Mouse (Mus musculus) hindbrain, embryonic 10.5 days (tissue): ENCODE data around the gene Plxnc1. TPM values are rescaled to one million over a fixed set of nuclear protein-coding genes. Genes with fewer than 3 reads are reported as not detected.
A peak's percentile ranks its signal among the peaks of the same experiment; 100 is the strongest.

Experiments used
- DNase-seq: peaks from one replicate; pipeline ENCODE4 v3.0.0-alpha.2; 2017; ENCODE audit warnings: low spot score
- H3K27ac ChIP-seq: fragments of 300-500 bp; sonication (generic); 2 replicates; pipeline ENCODE4 v1.5.1; 2016; ENCODE audit warnings: mild to moderate bottlenecking, moderate library complexity
- H3K27me3 ChIP-seq: fragments of 300-500 bp; sonication (generic); 2 replicates; pipeline ENCODE4 v1.6.1; 2016; ENCODE audit warnings: mild to moderate bottlenecking; ENCODE audit not compliant: poor library complexity, insufficient read depth, severe bottlenecking
- H3K36me3 ChIP-seq: fragments of 300-500 bp; sonication (generic); 2 replicates; pipeline ENCODE4 v1.6.1; 2016; ENCODE audit warnings: mild to moderate bottlenecking, moderate library complexity
- H3K4me1 ChIP-seq: fragments of 300-500 bp; sonication (generic); replicated peaks from 2 replicates; pipeline ENCODE4 v1.6.1; 2016; ENCODE audit warnings: mild to moderate bottlenecking
- H3K4me3 ChIP-seq: fragments of 300-500 bp; sonication (generic); 2 replicates; pipeline ENCODE4 v1.5.1; 2016; ENCODE audit warnings: mild to moderate bottlenecking, moderate library complexity
- H3K9me3 ChIP-seq: fragments of 300-500 bp; sonication (generic); 2 replicates; pipeline ENCODE4 v1.6.1; 2016; ENCODE audit warnings: mild to moderate bottlenecking, moderate library complexity
- WGBS: fragments of 180-500 bp; shearing (Covaris S2); methylation state at CpG from one replicate; pipeline ENCODE4 v1.1.7; 2016; 5-methylcytosine and 5-hydroxymethylcytosine counted together
- polyA plus RNA-seq: library from polyadenylated mRNA; unstranded; fragments of >200 nt; fragmentation: Nextera tagmentation; extraction: Ambion mirVana; gene quantifications from 2 replicates; pipeline ENCODE4 v1.2.1, GENCODE M21; 2016

The Plxnc1 gene
- polyA plus RNA-seq, result 1.5 TPM in 2 replicates

- peaks cover 62% of the 10 kb centered on the region for H3K4me1 ChIP-seq
- H3K27ac ChIP-seq, result peak within 1 kb of the TSS; percentile 94
- H3K27me3 ChIP-seq, result peaks cover 73% of the 10 kb centered on the region
- H3K4me3 ChIP-seq, result peak within 1 kb of the TSS; percentile 84
- no peaks in the 10 kb centered on the region for H3K9me3 ChIP-seq
- peak; percentile 77 for DNase-seq
- 0% methylated on average over 30 of the region's 57 CpGs for WGBS
- H3K36me3 ChIP-seq, result no peaks in the 10 kb centered on the region
These were observed at the start of gene Plxnc1 for GRCm38 (mm10) chr10:94944691-94945205. Plxnc1 (minus strand) TSS chr10:94944835.

- Histone ChIP-seq H3K36me3 (no peaks in the 10 kb centered on the region), H3K27ac (no peak overlapping the region), H3K4me3 (no peak overlapping the region; the same call in 1 of the 2 replicates), H3K9me3 (no peaks in the 10 kb centered on the region), H3K4me1 (peaks cover 30% of the 10 kb centered on the region), H3K27me3 (peaks cover 41% of the 10 kb centered on the region)
- 13% methylated on average over 9 of the region's 9 CpGs for WGBS
- DNase-seq, result peak; percentile 79
These were observed 47.5 kb upstream of the Plxnc1 start for GRCm38 (mm10) chr10:94992127-94992526.

GRCm38 (mm10) chr10:94991564-94992097 is 47.0 kb upstream of the Plxnc1 start:
- peak; percentile 68 for DNase-seq
- WGBS, result 21% methylated on average over 17 of the region's 17 CpGs
- Histone ChIP-seq H3K4me3 (peak overlapping the region; percentile 35), H3K27ac (peak overlapping the region; percentile 47), H3K27me3 (peaks cover 41% of the 10 kb centered on the region), H3K36me3 (no peaks in the 10 kb centered on the region), H3K9me3 (no peaks in the 10 kb centered on the region), H3K4me1 (peaks cover 30% of the 10 kb centered on the region)

- 21% methylated on average over 17 of the region's 17 CpGs for WGBS
- Histone ChIP-seq H3K4me1 (peaks cover 30% of the 10 kb centered on the region), H3K27me3 (peaks cover 41% of the 10 kb centered on the region), H3K4me3 (peak overlapping the region; percentile 35), H3K9me3 (no peaks in the 10 kb centered on the region), H3K27ac (peak overlapping the region; percentile 64), H3K36me3 (no peaks in the 10 kb centered on the region)
- DNase-seq, result peak; percentile 37
These were observed 46.3 kb upstream of the Plxnc1 start for GRCm38 (mm10) chr10:94990768-94991563.

GRCm38 (mm10) chr10:94989321-94989720 is 44.7 kb upstream of the Plxnc1 start:
- H3K27me3 ChIP-seq, result peaks cover 40% of the 10 kb centered on the region
- H3K4me1 ChIP-seq, result peaks cover 30% of the 10 kb centered on the region
- no peak overlapping the region for H3K4me3 ChIP-seq
- 87% methylated on average over 5 of the region's 5 CpGs for WGBS
- no peak for DNase-seq
- H3K27ac ChIP-seq, result 0 out of 2 replicates have a peak overlapping the region, but pooled peaks have one; percentile 5
- no peaks in the 10 kb centered on the region for H3K9me3 ChIP-seq
- no peaks in the 10 kb centered on the region for H3K36me3 ChIP-seq

- no peak overlapping the region for H3K27ac ChIP-seq
- WGBS, result 61% methylated on average over 1 of the region's 1 CpGs
- no peak overlapping the region for H3K4me3 ChIP-seq
- peaks cover 14% of the 10 kb centered on the region; the same call in 1 of the 2 replicates for H3K4me1 ChIP-seq
- no peaks in the 10 kb centered on the region for H3K36me3 ChIP-seq
- H3K9me3 ChIP-seq, result peaks cover 4% of the 10 kb centered on the region; the same call in 1 of the 2 replicates
- peaks cover 23% of the 10 kb centered on the region; the same call in 1 of the 2 replicates for H3K27me3 ChIP-seq
- no peak for DNase-seq
These were observed 40.5 kb upstream of the Plxnc1 start for GRCm38 (mm10) chr10:94985103-94985502.

- H3K4me1 ChIP-seq, result peaks cover 25% of the 10 kb centered on the region
- 0 out of 2 replicates have a peak, but pooled peaks cover 2% of the 10 kb centered on the region for H3K27me3 ChIP-seq
- no peak for DNase-seq
- H3K4me3 ChIP-seq, result no peak overlapping the region
- H3K9me3 ChIP-seq, result peaks cover 4% of the 10 kb centered on the region; the same call in 1 of the 2 replicates
- H3K27ac ChIP-seq, result no peak overlapping the region
- 91% methylated on average over 8 of the region's 8 CpGs for WGBS
- H3K36me3 ChIP-seq, result no peaks in the 10 kb centered on the region
These were observed 37.9 kb upstream of the Plxnc1 start for GRCm38 (mm10) chr10:94982528-94982927.

- no peak overlapping the region for H3K27ac ChIP-seq
- H3K4me3 ChIP-seq, result no peak overlapping the region
- H3K9me3 ChIP-seq, result peaks cover 4% of the 10 kb centered on the region; the same call in 1 of the 2 replicates
- 60% methylated on average over 12 of the region's 12 CpGs for WGBS
- no peak for DNase-seq
- no peaks in the 10 kb centered on the region for H3K36me3 ChIP-seq
- H3K4me1 ChIP-seq, result peaks cover 25% of the 10 kb centered on the region
- H3K27me3 ChIP-seq, result no peaks in the 10 kb centered on the region
These were observed 37.0 kb upstream of the Plxnc1 start for GRCm38 (mm10) chr10:94981466-94982138.

GRCm38 (mm10) chr10:94978265-94978822 is 33.7 kb upstream of the Plxnc1 start:
- H3K27me3 ChIP-seq, result no peaks in the 10 kb centered on the region
- 43% methylated on average over 5 of the region's 5 CpGs for WGBS
- peaks cover 25% of the 10 kb centered on the region for H3K4me1 ChIP-seq
- no peaks in the 10 kb centered on the region for H3K36me3 ChIP-seq
- H3K27ac ChIP-seq, result peak overlapping the region; percentile 71
- H3K9me3 ChIP-seq, result peaks cover 4% of the 10 kb centered on the region; the same call in 1 of the 2 replicates
- DNase-seq, result no peak
- no peak overlapping the region for H3K4me3 ChIP-seq

- DNase-seq, result peak; percentile 38
- H3K36me3 ChIP-seq, result no peaks in the 10 kb centered on the region
- 61% methylated on average over 5 of the region's 5 CpGs for WGBS
These were observed 31.7 kb upstream of the Plxnc1 start for GRCm38 (mm10) chr10:94976329-94976728.

GRCm38 (mm10) chr10:94975099-94975496 is 30.5 kb upstream of the Plxnc1 start:
- no peaks in the 10 kb centered on the region for H3K9me3 ChIP-seq
- no peak overlapping the region for H3K4me3 ChIP-seq
- WGBS, result 63% methylated on average over 4 of the region's 4 CpGs
- H3K27ac ChIP-seq, result no peak overlapping the region
- DNase-seq, result no peak
- peaks cover 18% of the 10 kb centered on the region for H3K4me1 ChIP-seq
- no peaks in the 10 kb centered on the region for H3K36me3 ChIP-seq
- H3K27me3 ChIP-seq, result no peaks in the 10 kb centered on the region

More at GRCm38 (mm10) chr10:94976329-94976728, 31.7 kb upstream of the Plxnc1 start:
- Histone ChIP-seq H3K4me1 (peaks cover 18% of the 10 kb centered on the region), H3K4me3 (no peak overlapping the region), H3K27me3 (no peaks in the 10 kb centered on the region), H3K27ac (no peak overlapping the region), H3K9me3 (no peaks in the 10 kb centered on the region)

- no peak for DNase-seq
- Histone ChIP-seq H3K27ac (no peak overlapping the region), H3K9me3 (no peaks in the 10 kb centered on the region), H3K4me3 (no peak overlapping the region), H3K36me3 (no peaks in the 10 kb centered on the region), H3K4me1 (peaks cover 18% of the 10 kb centered on the region), H3K27me3 (no peaks in the 10 kb centered on the region)
- WGBS, result 77% methylated on average over 9 of the region's 9 CpGs
These were observed 29.9 kb upstream of the Plxnc1 start for GRCm38 (mm10) chr10:94974345-94975098.
